ENCODE assay signal across 22 mouse cellular contexts in genomic region chr5:99203475-99203874, GRCm38 (mm10).
DNase-seq lines count a peak whose midpoint lies in the region; ATAC-seq and TF ChIP-seq lines count a peak whose summit lies in the region.
"Had no signal": no experiment of that assay in that cellular context is flagged by ENCODE, and none has a peak within 500 bp of the region (broad histone marks: within the 10 kb centered on the region; RNA-seq: fewer than 3 reads in every experiment).

No protein-coding gene starts in this region.

- no peak overlapping the region for H3K27ac ChIP-seq in lung, postnatal 0 days (ENCODE audit: low read length)
- H3K27ac ChIP-seq: embryonic facial prominence, embryonic 13.5 days; forebrain, embryonic 15.5 days; hindbrain, embryonic 12.5 days; kidney, postnatal 0 days; layer of hippocampus, adult 2 months; limb, embryonic 15.5 days; liver, embryonic 15.5 days; neural tube, embryonic 12.5 days had no signal

- no peak overlapping the region for H3K4me2 ChIP-seq in lung, postnatal 0 days (replicated peaks; ENCODE audit: low read depth, low read length)
- H3K4me2 ChIP-seq in myocyte (ENCODE audit: low read depth) = no peak overlapping the region
- H3K4me2 ChIP-seq: embryonic facial prominence, embryonic 13.5 days; forebrain, embryonic 15.5 days; hindbrain, embryonic 12.5 days; limb, embryonic 15.5 days; liver, embryonic 15.5 days; neural tube, embryonic 12.5 days had no signal

- TF ChIP-seq CTCF in lung, postnatal 0 days (IDR thresholded peaks at IDR 0.05) = no peak

- H3K36me3 ChIP-seq in lung, postnatal 0 days (ENCODE audit: insufficient read depth, low read length) = no peaks in the 10 kb centered on the region
- H3K36me3 ChIP-seq in myocyte (ENCODE audit: control insufficient read depth, insufficient read depth) = no peaks in the 10 kb centered on the region
- H3K36me3 ChIP-seq: embryonic facial prominence, embryonic 13.5 days; forebrain, embryonic 15.5 days; hindbrain, embryonic 12.5 days; limb, embryonic 15.5 days; liver, embryonic 15.5 days; neural tube, embryonic 12.5 days had no signal

- no peak for TF ChIP-seq POLR2A in myocyte (IDR thresholded peaks at IDR 0.05; ENCODE audit: insufficient read length, low read depth)

- ATAC-seq in lung, postnatal 0 days = peak; percentile 57
- ATAC-seq in cerebellum, adult (ENCODE audit: insufficient number of reproducible peaks, low FRiP score, low TSS enrichment) = no peak

- DNase-seq in lung, postnatal 0 days (ENCODE audit: low spot score) = no peak
- DNase-seq in lung, postnatal 4 days = no peak
- peak; percentile 38 for DNase-seq in NIH3T3 (ENCODE audit: low read depth)
- DNase-seq in induced T-regulatory cell, adult 2 months (ENCODE audit: low read depth) = peak; percentile 5
- no peak for DNase-seq in embryo, embryonic 11 days
- DNase-seq: cerebellum, adult 9-11 months; gastrocnemius, postnatal 25 days; heart, postnatal 14 days; kidney, adult 11 months; right cerebral cortex, adult 18-20 months; spleen, adult 18-20 months; thymus, adult 18-20 months had no signal

- no peak overlapping the region for H3K4me3 ChIP-seq in lung, postnatal 0 days (ENCODE audit: low read depth, low read length)
- H3K4me3 ChIP-seq in myocyte = no peak overlapping the region
- H3K4me3 ChIP-seq: embryonic facial prominence, embryonic 13.5 days; forebrain, embryonic 15.5 days; hindbrain, embryonic 12.5 days; layer of hippocampus, adult 2 months; limb, embryonic 15.5 days; liver, embryonic 15.5 days; neural tube, embryonic 12.5 days had no signal

- no peak overlapping the region for H3ac ChIP-seq in myocyte (ENCODE audit: control insufficient read depth, insufficient read length)

- H3K9ac ChIP-seq in lung, postnatal 0 days (replicated peaks; ENCODE audit: low read depth) = no peak overlapping the region
- H3K9ac ChIP-seq: embryonic facial prominence, embryonic 13.5 days; forebrain, embryonic 15.5 days; hindbrain, embryonic 12.5 days; limb, embryonic 15.5 days; liver, embryonic 15.5 days; neural tube, embryonic 12.5 days had no signal

- H3K9me3 ChIP-seq in lung, postnatal 0 days (ENCODE audit: low read length) = no peaks in the 10 kb centered on the region
- H3K9me3 ChIP-seq: embryonic facial prominence, embryonic 13.5 days; forebrain, embryonic 15.5 days; hindbrain, embryonic 12.5 days; limb, embryonic 15.5 days; liver, embryonic 15.5 days had no signal

- H3K79me2 ChIP-seq in myocyte (ENCODE audit: control insufficient read depth, insufficient read depth) = no peaks in the 10 kb centered on the region

- H3K4me1 ChIP-seq in lung, postnatal 0 days (ENCODE audit: insufficient read depth, low read depth, low read length) = no peaks in the 10 kb centered on the region
- H3K4me1 ChIP-seq: embryonic facial prominence, embryonic 13.5 days; forebrain, embryonic 15.5 days; hindbrain, embryonic 12.5 days; limb, embryonic 15.5 days; liver, embryonic 15.5 days; neural tube, embryonic 12.5 days had no signal

- 18% methylated on average over 2 of the region's 2 CpGs for WGBS in lung, postnatal 0 days

- no peak for TF ChIP-seq EP300 in lung, postnatal 0 days (IDR thresholded peaks at IDR 0.05)

- no peaks in the 10 kb centered on the region for H3K27me3 ChIP-seq in lung, postnatal 0 days (replicated peaks; ENCODE audit: insufficient read depth, low read length)
- peaks cover 7% of the 10 kb centered on the region for H3K27me3 ChIP-seq in myocyte (ENCODE audit: control insufficient read depth, insufficient read depth, insufficient read length)
- H3K27me3 ChIP-seq: neural tube, embryonic 12.5 days had no signal

TF ChIP-seq in myocyte, 11 proteins besides CTCF, POLR2A, EP300 and RAD21:
- TF ChIP-seq MYOD1 (IDR thresholded peaks at IDR 0.05; ENCODE audit: control insufficient read depth in 1 of 3, insufficient read length in 2 of 3, low read depth in 2 of 3) (no peak), CEBPB (IDR thresholded peaks at IDR 0.05; ENCODE audit: insufficient read depth, poor library complexity, severe bottlenecking) (peak; percentile 33; the same call in 1 of the 2 replicates), TCF3 (IDR thresholded peaks at IDR 0.05; ENCODE audit: insufficient read length, low read depth) (no peak), SRF (IDR thresholded peaks at IDR 0.05; ENCODE audit: control insufficient read depth, insufficient read length, low read depth) (no peak), E2F4 (IDR thresholded peaks at IDR 0.05; ENCODE audit: insufficient read depth) (no peak), TCF12 (IDR thresholded peaks at IDR 0.05; ENCODE audit: insufficient read depth, poor library complexity, severe bottlenecking) (no peak), POLR2AphosphoS2 (IDR thresholded peaks at IDR 0.05; ENCODE audit: insufficient read length, low read depth) (no peak), MAX (IDR thresholded peaks at IDR 0.05; ENCODE audit: low read depth) (no peak)

Comparison
In these comparisons a context has a peak if more than half of its experiments do, and no peak if none do; other contexts are left out.
1. DNase-seq: peak in NIH3T3 (single experiment) and induced T-regulatory cell, adult 2 months (single experiment); none in lung, postnatal 0 days (single experiment), lung, postnatal 4 days (0 of 2) and embryo, embryonic 11 days (single experiment).